Mouse (Mus musculus): ENCODE results near the gene Ggt7.
"Not testable (repeated sequence)": the region's sequence is repeated elsewhere in the genome, so short reads cannot be mapped to it uniquely, and the experiment has no call there.

Gene Ggt7

GRCm38 (mm10) chr2:155517455-155518423 is at the start of gene Ggt7, which contains the start of gene Acss2:
Gene Ggt7, minus strand, starts transcription at chr2:155518237.
Gene Acss2, plus strand, starts transcription at chr2:155517948.
- peak; percentile 100 for DNase-seq

- DNase-seq, result no peak
These were observed 49.7 kb upstream of the Ggt7 start for GRCm38 (mm10) chr2:155567751-155568150.

- no peak for DNase-seq
These were observed 44.9 kb upstream of the Ggt7 start for GRCm38 (mm10) chr2:155562934-155563333.

GRCm38 (mm10) chr2:155562209-155562608 is 44.2 kb upstream of the Ggt7 start:
- DNase-seq, result no peak

- DNase-seq, result no peak
These were observed 36.5 kb upstream of the Ggt7 start for GRCm38 (mm10) chr2:155554426-155554985.

- DNase-seq, result peak; percentile 13
These were observed 34.9 kb upstream of the Ggt7 start for GRCm38 (mm10) chr2:155552949-155553354.

- DNase-seq, result no peak
These were observed 34.3 kb upstream of the Ggt7 start for GRCm38 (mm10) chr2:155552336-155552735.

- DNase-seq, result no peak
These were observed 28.9 kb upstream of the Ggt7 start for GRCm38 (mm10) chr2:155546955-155547354.

GRCm38 (mm10) chr2:155540822-155541458 is 22.9 kb upstream of the Ggt7 start:
- peak; percentile 38 for DNase-seq

- DNase-seq, result no peak
These were observed 21.7 kb upstream of the Ggt7 start for GRCm38 (mm10) chr2:155539696-155540095.

GRCm38 (mm10) chr2:155538463-155539057 is 20.5 kb upstream of the Ggt7 start:
- not testable (repeated sequence) for DNase-seq

- no peak for DNase-seq
These were observed 19.9 kb upstream of the Ggt7 start for GRCm38 (mm10) chr2:155537761-155538462.

- DNase-seq, result no peak
These were observed 18.3 kb upstream of the Ggt7 start for GRCm38 (mm10) chr2:155536292-155536691.

- no peak for DNase-seq
These were observed 9.3 kb upstream of the Ggt7 start for GRCm38 (mm10) chr2:155527367-155527766.

- DNase-seq, result no peak
These were observed 6.3 kb upstream of the Ggt7 start for GRCm38 (mm10) chr2:155524378-155524777.

GRCm38 (mm10) chr2:155523706-155524105 is 5.7 kb upstream of the Ggt7 start:
- DNase-seq, result no peak

GRCm38 (mm10) chr2:155518531-155519270 is 664 bp upstream of the Ggt7 start:
- no peak for DNase-seq

GRCm38 (mm10) chr2:155515941-155516340 is 2.1 kb downstream of the Ggt7 start:
- DNase-seq, result peak; percentile 79

- DNase-seq, result peak; percentile 82
These were observed 3.4 kb downstream of the Ggt7 start for GRCm38 (mm10) chr2:155514666-155515065.

GRCm38 (mm10) chr2:155513543-155513942 is 4.5 kb downstream of the Ggt7 start:
- no peak for DNase-seq

GRCm38 (mm10) chr2:155512479-155512878 is 5.6 kb downstream of the Ggt7 start:
- DNase-seq, result peak; percentile 75
